Mouse (Mus musculus): Measurements from ENCODE around the gene Zfp799.

- TF ChIP-seq POLR2A (IDR thresholded peaks at IDR 0.05; ENCODE audit: low read depth, low read length): no peak
- no peak for TF ChIP-seq CTCF (IDR thresholded peaks at IDR 0.05; ENCODE audit: borderline replicate concordance, insufficient read depth, low read length)
These were observed 42.0 kb upstream of the Zfp799 start for GRCm38 (mm10) chr17:32872091-32872490.
